Mouse (Mus musculus) heart, adult 18-20 months (tissue): ENCODE measurements at regions not wholly inside any gene's neighbourhood (a gene's known extent, or its start where the extent isn't known, plus 50 kb on each side); places are given as distances from the start of the nearest gene placed in this dataset.
"Not testable (repeated sequence)": the region's sequence is repeated elsewhere in the genome, so short reads cannot be mapped to it uniquely, and the experiment has no call there.

ENCODE experiments used
- DNase-seq, 2 experiments: peaks; one replicate each; pipeline ENCODE4 v3.0.0; 2021 to 2022; ENCODE audit warnings: mixed read lengths in 1 of 2

DNA sequence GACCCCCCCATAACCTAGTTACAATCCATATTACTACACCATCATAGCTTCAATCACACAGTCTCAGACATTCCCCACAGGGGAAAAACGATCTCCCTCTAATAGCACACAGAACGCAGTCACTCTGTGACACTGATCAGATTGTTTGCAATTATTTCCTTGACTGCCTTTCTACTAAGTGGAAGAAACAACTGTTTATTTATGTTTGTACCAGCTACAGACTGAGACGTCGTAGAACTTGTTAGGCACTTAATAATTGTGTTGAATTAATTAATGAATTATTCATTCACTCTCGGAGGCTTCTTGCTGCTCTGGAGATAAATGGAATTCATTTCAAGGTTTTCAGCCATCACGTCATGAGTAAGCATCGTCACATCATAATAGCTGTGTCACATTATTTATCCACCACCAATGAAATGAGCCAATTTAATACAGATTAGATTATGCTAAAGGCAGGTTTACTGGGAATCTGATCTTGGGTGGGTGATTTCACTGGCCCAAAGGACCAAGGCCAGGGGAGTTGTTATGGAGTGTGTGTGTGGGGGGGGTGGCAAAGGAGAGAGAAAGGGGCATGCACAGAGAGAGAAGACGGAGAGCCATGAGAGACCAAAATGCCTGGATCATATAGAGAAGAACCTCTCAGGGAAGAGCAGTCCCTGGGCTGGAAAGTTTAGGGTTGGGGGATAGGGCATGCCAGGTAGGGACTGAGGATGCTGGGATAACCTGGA lies 355.7 kb upstream of the Zwint start:
- no peak for DNase-seq

GRCm38 (mm10) chr10:72309045-72309444 lies 345.6 kb upstream of the Zwint start:
- DNase-seq: not testable (repeated sequence)

DNA sequence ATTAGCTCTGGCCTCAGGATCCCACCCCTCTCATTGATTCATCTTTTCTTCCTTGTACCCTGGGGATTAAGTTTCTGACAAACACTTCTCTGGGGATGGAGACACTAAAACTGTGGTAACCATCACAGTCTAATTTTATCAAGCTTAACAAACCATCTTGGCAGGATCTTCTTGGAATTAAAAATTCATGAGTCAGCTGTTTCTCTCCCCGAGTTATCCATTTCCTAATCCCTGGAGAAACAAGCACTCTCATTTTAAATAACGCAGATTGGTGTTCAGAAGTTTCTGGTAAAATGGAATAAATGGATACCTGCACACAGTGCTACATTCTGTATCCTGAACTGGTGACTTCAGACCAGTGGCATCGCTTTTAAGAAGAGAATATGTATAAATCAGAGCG lies 336.3 kb upstream of the Zwint start:
- no peak for DNase-seq

- no peak for DNase-seq
Observed at GRCm38 (mm10) chr10:72320307-72320706, 334.3 kb upstream of the Zwint start.

GRCm38 (mm10) chr10:72326624-72327023 lies 328.0 kb upstream of the Zwint start:
- no peak for DNase-seq

DNA sequence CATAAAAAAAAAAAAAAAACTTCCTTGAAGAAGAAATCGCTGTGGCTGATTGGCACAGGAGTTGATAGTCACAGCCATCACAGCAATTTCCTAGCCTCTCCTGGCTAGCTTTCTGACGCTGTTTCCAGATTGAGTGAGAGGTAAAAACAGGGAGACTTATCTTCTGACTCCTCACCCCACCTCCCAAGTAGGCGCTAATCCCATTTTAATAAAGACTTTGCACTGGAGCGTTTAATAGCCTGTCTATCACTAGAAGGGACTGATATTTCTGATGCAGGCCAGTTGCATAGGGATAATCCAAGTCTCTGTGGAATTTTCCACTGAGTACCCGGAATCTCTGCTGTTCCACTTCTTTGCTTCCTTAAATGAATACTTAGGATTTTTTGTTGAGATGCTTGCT lies 307.4 kb upstream of the Zwint start:
- DNase-seq: no peak

DNA sequence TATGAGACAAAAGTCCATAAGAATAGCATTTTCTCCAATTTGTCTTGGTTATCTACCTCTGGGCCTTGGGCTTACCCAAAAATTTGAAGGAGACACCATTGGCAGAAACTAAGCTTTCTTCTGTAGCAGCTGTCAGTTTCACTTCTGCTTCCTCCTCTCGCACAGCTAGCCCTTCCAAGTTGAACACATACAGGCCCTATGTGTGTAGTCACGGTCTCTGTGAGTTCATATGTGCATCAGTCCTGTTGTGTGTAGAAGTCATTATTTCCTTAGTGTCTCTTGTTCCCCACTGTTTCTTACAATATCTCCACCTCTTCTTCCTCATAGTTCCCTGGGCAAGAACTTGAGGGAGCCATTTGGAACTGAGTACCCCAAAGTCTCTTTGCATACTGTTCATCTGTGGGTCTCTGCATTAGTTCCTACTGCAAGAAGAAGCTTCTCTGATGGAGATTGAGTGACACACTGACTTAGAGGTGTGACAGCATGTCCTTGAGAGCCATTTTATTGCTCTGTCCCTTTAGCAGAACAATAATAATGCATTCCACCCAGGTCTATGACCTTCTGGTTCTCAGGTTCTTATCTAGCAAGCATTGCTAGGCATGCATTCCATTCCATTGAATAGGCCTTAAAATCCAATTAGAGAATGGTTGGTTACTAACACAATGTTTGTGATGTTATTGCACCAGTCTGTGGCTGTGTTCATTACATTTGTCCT lies 306.5 kb upstream of the Zwint start:
- peak in 1 of 2 experiments; percentile 1 for DNase-seq

- no peak for DNase-seq
Observed at GRCm38 (mm10) chr10:72352810-72353209, 301.8 kb upstream of the Zwint start.

DNA sequence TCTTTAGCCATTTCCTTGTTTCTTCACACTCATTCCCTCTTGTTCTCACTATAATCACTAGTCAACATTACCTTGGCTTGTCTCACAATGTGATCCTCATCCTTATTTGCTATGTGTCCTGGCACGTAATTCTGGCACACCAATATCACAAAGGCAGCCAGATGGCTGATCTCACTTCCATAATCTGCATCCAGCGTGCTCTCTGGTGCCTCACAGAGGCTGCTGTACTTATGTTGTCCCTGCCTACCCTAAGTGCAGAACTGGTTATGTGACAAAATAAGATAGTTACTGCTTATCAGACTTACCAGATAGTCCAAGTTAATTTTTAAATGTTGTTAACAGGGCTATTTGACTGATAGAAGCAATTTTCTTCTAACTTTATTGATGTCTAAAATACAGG lies 301.1 kb upstream of the Zwint start:
- no peak for DNase-seq

DNA sequence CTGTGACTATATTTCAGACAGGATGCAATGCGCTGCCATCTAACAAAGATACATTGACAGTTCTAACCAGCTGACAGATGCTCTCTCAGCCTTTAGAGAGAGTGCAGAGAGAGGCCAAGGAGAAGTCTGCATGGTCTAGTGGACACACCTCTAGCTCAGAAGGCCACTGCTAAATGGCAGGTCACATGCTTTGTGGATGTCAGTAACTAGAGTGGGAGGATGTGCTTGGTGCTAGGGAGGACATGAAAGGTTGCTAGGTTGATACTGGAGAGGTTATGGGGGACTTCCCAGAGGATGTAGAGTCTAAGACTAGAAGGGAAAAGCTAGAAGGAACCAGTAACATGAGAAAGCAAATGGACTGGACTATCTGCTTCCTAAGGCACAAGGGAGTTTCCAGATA lies 271.3 kb upstream of the Zwint start:
- no peak for DNase-seq

DNA sequence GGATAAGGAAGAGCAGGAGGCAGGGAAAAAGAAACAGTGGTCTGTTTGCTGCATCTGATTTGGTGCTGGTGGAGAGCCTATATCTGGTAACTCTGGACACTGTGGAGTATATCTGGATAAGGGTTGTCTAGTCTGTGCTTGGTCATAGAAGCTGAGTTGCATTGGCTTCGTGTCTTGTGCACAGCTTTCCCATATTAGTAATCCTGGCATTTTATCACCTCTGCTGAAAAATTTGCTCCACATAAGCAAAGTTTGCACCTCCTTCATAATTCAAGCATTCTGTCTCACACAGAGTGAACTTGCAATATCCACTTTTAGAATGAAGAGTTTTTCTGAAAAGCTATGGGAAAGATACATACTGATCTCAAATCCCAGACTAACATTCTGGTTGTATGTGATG lies 269.8 kb upstream of the Zwint start:
- no peak for DNase-seq

GRCm38 (mm10) chr10:72391397-72391796 lies 263.2 kb upstream of the Zwint start:
- DNase-seq: peak in 1 of 2 experiments; percentile 3

- DNase-seq: no peak
Observed at GRCm38 (mm10) chr10:72393279-72394041, 261.2 kb upstream of the Zwint start.

DNA sequence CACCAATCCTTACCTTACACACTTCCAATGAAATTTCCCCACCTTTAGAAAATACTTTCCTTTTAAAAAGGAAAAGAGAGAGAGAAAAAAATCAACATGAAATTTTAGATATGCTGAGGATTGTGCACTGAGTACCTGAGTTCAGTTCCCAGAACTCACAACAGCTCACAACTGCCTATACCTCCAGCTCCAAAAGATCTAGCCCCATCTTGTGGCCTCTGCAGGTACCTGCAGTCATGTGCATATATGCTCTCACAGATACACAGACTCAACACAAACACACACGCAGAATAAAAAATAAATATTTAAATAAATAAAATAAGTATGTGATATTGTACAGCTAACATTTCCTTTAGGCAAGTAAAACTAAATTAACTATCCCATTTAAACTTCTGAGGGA lies 260.3 kb upstream of the Zwint start:
- no peak for DNase-seq

DNA sequence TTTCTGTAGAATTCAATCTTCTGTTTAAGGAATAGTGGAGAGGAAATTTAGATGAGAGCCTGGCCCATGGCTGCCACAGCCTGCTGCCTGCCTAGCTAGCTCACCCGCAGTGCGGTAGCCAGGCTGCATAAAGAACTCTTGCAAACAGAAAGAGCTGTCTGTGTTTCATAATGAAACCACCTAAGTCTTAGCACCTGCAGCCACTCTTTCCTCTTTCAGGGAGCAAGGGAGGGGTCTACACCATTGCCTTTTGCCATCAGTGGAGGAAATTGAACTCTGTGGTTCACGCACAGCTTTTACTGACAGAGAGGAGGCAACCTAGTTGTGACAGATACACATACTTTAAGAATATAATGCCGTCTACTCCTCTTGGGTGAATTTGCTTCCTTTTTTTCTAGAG lies 251.4 kb upstream of the Zwint start:
- no peak for DNase-seq

GRCm38 (mm10) chr10:72410305-72410704 lies 244.3 kb upstream of the Zwint start:
- DNase-seq: no peak

DNA sequence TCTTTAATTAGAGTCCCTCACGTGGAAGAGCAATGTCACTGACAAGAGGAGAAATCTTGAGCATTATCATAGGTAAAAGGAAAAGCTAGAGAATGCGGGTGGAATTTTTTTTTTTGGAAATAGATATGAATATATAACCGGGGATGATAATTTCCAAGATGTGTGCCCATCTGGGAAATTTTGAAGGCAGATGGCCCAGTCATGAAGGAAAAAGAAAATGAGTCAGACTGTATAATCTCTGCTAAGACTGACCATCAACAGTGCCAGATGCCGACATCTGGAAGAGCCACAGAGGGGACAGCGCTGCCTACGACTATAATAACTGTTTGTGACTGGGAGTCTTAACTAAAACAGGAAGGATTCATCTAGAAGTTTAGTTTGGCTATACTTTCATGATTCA lies 243.0 kb upstream of the Zwint start:
- no peak for DNase-seq

DNA sequence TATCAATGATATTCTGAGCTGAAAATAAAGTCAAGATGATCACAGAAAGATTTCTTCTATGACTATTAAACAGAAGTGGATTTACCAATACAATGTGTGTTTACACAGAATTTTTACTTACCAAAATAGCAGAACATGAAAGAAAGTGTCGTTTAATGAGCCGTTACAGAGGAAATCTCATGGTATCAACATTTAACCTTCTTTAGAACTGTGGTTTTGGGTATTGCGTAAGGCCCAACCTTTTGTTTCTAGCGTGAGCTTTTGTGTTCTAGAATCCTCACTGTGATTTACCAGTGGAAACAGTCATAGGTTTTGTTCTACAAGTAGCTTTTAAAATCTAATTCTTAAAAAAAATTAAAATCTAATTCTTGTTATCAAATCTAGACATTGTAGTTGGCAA lies 200.0 kb upstream of the Zwint start:
- DNase-seq: no peak

GRCm38 (mm10) chr10:72484315-72484714 lies 170.3 kb upstream of the Zwint start:
- DNase-seq: no peak

DNA sequence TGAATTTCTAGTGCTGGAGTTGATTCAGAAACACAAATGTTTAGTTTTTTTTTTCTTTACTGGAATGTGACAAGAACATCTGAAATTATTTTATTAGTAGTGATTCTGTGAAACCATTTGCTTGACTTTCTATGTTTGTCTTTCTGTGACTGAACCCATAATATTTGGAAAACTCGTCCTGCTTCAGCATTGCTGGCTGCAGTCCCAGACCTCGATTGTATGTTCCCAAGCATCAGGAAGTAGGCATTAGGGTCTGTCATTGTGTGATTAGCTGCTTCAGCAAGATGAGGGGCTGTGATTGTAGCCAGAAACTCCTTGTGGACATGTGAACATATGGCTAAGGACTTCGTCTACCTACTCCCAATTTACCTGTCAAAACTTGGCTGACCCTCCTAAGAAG lies 122.2 kb upstream of the Zwint start:
- DNase-seq: no peak

GRCm38 (mm10) chr10:72533427-72533826 lies 121.2 kb upstream of the Zwint start:
- DNase-seq: no peak

GRCm38 (mm10) chr10:72533859-72534258 lies 120.8 kb upstream of the Zwint start:
- no peak for DNase-seq

- no peak for DNase-seq
Observed at GRCm38 (mm10) chr10:72549564-72549963, 105.1 kb upstream of the Zwint start.
